Mouse (Mus musculus): Measurements from ENCODE around the gene Vps35l.

Vps35l gene

DNA sequence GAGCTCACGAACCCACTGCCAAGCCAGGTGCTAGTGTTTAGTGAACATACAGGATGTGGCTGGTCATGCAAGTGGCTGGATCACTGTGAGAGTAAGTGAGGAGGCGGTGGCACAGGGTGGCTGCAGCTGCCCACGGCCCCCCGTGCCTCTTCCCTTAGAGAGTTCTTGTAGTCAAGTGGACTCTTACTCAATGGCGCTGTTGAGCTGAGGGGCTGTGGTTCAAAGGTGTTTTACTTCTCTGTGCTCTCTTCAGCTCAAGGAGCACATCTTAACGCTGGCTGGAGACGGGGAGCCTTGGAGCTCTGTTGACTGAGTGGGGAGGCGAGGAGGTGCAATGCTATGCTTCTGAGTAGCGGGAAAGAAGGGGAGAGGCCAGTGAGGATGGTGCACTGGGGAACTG, 16.1 kb upstream of the Vps35l start:
- Histone ChIP-seq H3K4me3 (replicated peaks; ENCODE audit: low read length) (no peak overlapping the region), H3K27me3 (ENCODE audit: insufficient read depth, low read length) (no peaks in the 10 kb centered on the region), H3K9me3 (ENCODE audit: low read length) (no peaks in the 10 kb centered on the region), H3K4me1 (replicated peaks; ENCODE audit: low read depth, low read length) (peaks cover 32% of the 10 kb centered on the region), H3K36me3 (ENCODE audit: insufficient read depth, low read length) (peaks cover 81% of the 10 kb centered on the region)
- TF ChIP-seq POU5F1 (IDR thresholded peaks at IDR 0.05; ENCODE audit: borderline replicate concordance, low read length) (no peak), CTCF (conservative IDR thresholded peaks at IDR 0.05; ENCODE audit: low read length) (no peak), NANOG (IDR thresholded peaks at IDR 0.05; ENCODE audit: borderline replicate concordance, low read length) (no peak)

DNA sequence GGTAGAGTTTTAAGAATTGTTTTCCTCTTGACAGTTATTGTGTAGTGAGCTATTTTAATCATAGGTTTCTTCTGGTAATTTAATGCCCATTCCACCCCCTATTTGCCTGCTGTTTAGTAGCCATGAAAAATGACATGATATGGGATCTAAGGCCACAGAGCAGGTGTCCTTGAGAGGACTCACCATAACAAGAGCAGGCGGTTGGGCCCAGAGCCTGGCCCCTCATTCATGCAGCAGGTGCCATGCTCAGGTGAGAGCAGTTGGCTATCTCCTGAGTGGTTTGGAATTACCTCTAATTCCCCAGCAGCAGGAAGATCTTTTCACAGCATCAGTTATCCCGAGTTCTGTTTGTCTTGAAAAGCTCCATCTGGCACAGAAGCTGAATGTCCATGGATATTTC, 14.6 kb upstream of the Vps35l start:
- H3K4me1 ChIP-seq (replicated peaks; ENCODE audit: low read depth, low read length): peaks cover 32% of the 10 kb centered on the region
- no peaks in the 10 kb centered on the region for H3K27me3 ChIP-seq (ENCODE audit: insufficient read depth, low read length)
- no peaks in the 10 kb centered on the region for H3K9me3 ChIP-seq (ENCODE audit: low read length)
- peaks cover 81% of the 10 kb centered on the region for H3K36me3 ChIP-seq (ENCODE audit: insufficient read depth, low read length)
- no peak for TF ChIP-seq CTCF (conservative IDR thresholded peaks at IDR 0.05; ENCODE audit: low read length)
- no peak for TF ChIP-seq NANOG (IDR thresholded peaks at IDR 0.05; ENCODE audit: borderline replicate concordance, low read length)
- TF ChIP-seq POU5F1 (IDR thresholded peaks at IDR 0.05; ENCODE audit: borderline replicate concordance, low read length): no peak
- no peak overlapping the region for H3K4me3 ChIP-seq (replicated peaks; ENCODE audit: low read length)

DNA sequence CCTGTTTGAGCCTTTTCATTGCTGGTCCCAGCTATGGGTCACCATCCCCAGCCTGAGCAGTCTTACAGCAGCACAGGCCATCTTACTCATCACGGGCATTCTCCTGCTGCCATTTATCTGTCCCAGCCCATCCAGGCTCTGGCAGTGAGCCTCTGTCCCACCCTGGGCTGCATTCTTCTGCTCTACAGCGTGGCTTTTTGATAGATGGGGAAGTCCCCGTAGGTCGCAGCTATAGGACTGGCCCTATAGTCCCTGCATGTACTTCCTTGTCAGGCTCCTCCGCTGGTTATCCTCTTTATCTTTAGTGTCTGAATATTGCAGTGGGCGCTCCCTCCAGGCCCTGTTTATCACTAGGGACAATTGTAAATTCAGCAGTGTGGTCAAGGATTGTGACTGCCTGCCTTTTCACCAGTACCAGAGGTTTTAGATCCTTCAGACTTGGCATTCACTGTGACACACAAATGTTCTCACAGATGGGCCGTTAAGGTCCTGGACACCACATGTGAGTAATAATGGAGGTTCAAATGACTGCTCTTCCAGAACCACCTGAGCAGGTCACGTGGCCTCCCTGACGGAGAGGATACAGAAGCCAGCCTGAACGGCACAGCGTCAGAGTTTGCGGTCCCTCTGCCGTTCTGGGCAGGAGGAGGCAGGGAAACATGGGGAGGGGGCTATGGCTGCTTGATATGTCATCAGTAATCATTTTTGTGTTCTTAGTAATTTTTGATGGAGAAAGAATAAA, 11.0 kb upstream of the Vps35l start:
- H3K36me3 ChIP-seq (ENCODE audit: insufficient read depth, low read length): peaks cover 88% of the 10 kb centered on the region
- H3K9me3 ChIP-seq (ENCODE audit: low read length): no peaks in the 10 kb centered on the region
- H3K4me3 ChIP-seq (replicated peaks; ENCODE audit: low read length): no peak overlapping the region
- H3K27me3 ChIP-seq (ENCODE audit: insufficient read depth, low read length): no peaks in the 10 kb centered on the region
- TF ChIP-seq CTCF (conservative IDR thresholded peaks at IDR 0.05; ENCODE audit: low read length) (no peak), POU5F1 (IDR thresholded peaks at IDR 0.05; ENCODE audit: borderline replicate concordance, low read length) (no peak), NANOG (IDR thresholded peaks at IDR 0.05; ENCODE audit: borderline replicate concordance, low read length) (no peak)
- peaks cover 13% of the 10 kb centered on the region for H3K4me1 ChIP-seq (replicated peaks; ENCODE audit: low read depth, low read length)

DNA sequence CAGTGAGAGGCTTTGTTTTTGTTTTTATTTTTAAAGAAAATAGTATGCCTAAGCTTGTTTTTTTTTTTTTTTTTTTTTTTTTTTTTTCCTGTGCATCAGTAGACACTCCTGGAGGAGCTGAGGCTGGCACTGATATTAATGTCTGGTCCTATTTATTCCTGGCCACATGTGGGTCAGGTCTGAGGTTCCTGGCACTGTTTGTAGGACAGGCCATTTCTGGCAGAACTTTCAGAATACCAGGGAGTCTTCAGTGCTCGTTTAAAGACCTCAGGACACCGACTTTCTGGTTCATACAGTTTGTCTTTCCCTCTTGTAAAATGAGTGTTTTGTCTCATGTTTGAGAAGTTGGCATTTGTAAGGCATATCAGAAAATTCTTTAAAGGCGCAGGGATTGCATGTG, 8.2 kb upstream of the Vps35l start:
- H3K4me3 ChIP-seq (replicated peaks; ENCODE audit: low read length): no peak overlapping the region
- no peaks in the 10 kb centered on the region for H3K9me3 ChIP-seq (ENCODE audit: low read length)
- TF ChIP-seq CTCF (conservative IDR thresholded peaks at IDR 0.05; ENCODE audit: low read length) (no peak), NANOG (IDR thresholded peaks at IDR 0.05; ENCODE audit: borderline replicate concordance, low read length) (no peak), POU5F1 (IDR thresholded peaks at IDR 0.05; ENCODE audit: borderline replicate concordance, low read length) (no peak)
- H3K27me3 ChIP-seq (ENCODE audit: insufficient read depth, low read length): no peaks in the 10 kb centered on the region
- H3K4me1 ChIP-seq (replicated peaks; ENCODE audit: low read depth, low read length): peaks cover 8% of the 10 kb centered on the region
- H3K36me3 ChIP-seq (ENCODE audit: insufficient read depth, low read length): peaks cover 70% of the 10 kb centered on the region

DNA sequence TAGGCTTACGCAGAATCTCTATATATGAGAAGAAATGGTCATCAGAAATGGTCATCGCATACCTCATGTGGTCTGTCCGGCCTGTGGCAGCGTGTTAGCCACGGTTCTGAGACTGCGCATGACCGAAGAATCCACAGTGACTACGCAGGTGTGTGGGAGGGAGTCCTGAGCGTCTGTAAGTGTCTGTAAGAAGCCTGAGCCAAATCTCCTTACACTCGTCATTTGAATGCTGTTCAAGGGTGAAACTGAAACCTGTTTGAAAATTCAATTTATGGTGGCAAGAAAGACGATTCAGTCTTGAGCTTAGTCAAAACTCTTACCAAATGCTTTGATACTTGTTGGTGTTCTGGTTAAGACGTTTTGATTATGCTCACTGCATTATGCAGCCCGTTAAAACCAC, 6.8 kb upstream of the Vps35l start:
- Histone ChIP-seq H3K27me3 (ENCODE audit: insufficient read depth, low read length) (no peaks in the 10 kb centered on the region), H3K9me3 (ENCODE audit: low read length) (no peaks in the 10 kb centered on the region), H3K36me3 (ENCODE audit: insufficient read depth, low read length) (peaks cover 60% of the 10 kb centered on the region), H3K4me1 (replicated peaks; ENCODE audit: low read depth, low read length) (no peaks in the 10 kb centered on the region), H3K4me3 (replicated peaks; ENCODE audit: low read length) (no peak overlapping the region)
- TF ChIP-seq CTCF (conservative IDR thresholded peaks at IDR 0.05; ENCODE audit: low read length) (no peak), NANOG (IDR thresholded peaks at IDR 0.05; ENCODE audit: borderline replicate concordance, low read length) (no peak), POU5F1 (IDR thresholded peaks at IDR 0.05; ENCODE audit: borderline replicate concordance, low read length) (no peak)

DNA sequence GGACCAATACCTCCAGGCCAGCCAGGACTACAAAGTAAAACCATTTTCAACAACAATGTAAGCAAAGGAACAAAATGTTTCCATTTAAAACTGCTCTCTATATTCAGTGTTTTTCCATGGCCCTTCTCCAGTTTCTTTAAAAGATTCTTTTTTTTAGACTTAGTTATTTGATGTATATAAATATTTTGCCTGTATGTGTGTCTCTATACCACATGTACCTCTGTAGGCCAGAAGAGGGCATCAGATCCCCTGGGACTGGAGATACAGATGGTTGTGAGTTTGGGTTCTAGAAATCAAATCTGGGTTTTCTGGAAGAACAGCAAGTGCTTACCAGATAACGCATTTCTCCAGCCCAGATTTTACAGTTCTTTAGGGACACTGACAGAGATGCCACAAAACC, 1.3 kb upstream of the Vps35l start:
- H3K4me1 ChIP-seq (replicated peaks; ENCODE audit: low read depth, low read length): peaks cover 21% of the 10 kb centered on the region
- H3K9me3 ChIP-seq (ENCODE audit: low read length): no peaks in the 10 kb centered on the region
- no peaks in the 10 kb centered on the region for H3K27me3 ChIP-seq (ENCODE audit: insufficient read depth, low read length)
- peaks cover 12% of the 10 kb centered on the region for H3K36me3 ChIP-seq (ENCODE audit: insufficient read depth, low read length)
- H3K4me3 ChIP-seq (replicated peaks; ENCODE audit: low read length): no peak overlapping the region
- TF ChIP-seq POU5F1 (IDR thresholded peaks at IDR 0.05; ENCODE audit: borderline replicate concordance, low read length) (no peak), CTCF (conservative IDR thresholded peaks at IDR 0.05; ENCODE audit: low read length) (peak; percentile 44)

DNA sequence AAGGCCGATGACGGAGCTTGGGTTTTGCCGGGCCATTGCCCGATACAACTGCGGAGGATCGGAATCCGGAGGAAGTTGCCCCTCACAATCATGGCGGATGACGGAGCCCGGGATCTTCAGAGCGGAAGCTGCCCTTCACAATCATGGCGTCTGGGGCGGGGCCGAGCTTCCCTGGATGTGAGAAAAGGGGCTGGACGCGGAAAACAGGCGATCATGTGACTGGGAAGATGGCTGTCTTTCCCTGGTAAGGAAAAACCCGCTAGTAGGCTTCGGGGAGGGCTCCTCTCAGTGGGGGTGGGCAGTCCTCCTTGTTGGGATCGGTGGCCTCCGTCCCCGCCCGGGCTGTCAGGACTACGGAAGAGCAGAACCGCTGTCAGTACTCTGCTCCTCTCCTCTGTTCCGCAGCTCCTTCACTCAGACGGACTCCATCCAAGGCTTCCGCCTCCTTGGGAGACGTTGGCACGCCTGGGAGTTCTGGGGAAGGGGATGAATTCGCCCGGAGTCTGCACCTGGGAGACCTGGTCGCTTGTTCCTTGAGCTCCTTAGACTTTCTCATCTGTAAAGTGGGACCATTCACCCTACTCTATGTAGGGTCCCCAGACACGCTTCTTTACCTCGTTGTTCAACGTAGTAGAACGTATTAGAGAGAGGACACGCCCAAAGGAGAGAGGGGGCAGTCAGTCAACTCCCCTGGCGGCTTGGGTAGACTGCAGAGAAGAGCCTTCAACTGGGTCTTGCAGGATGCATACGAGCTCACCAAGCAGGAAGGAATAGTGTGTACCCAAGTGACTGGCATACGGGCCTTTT, 709 bp downstream of the Vps35l start:
- H3K36me3 ChIP-seq (ENCODE audit: insufficient read depth, low read length): peaks cover 4% of the 10 kb centered on the region; the same call in 1 of the 2 replicates
- H3K9me3 ChIP-seq (ENCODE audit: low read length): no peaks in the 10 kb centered on the region
- peaks cover 22% of the 10 kb centered on the region for H3K4me1 ChIP-seq (replicated peaks; ENCODE audit: low read depth, low read length)
- no peaks in the 10 kb centered on the region for H3K27me3 ChIP-seq (ENCODE audit: insufficient read depth, low read length)
- H3K4me3 ChIP-seq (replicated peaks; ENCODE audit: low read length): peak overlapping the region; percentile 85
- no peak for TF ChIP-seq POU5F1 (IDR thresholded peaks at IDR 0.05; ENCODE audit: borderline replicate concordance, low read length)
- no peak for TF ChIP-seq NANOG (IDR thresholded peaks at IDR 0.05; ENCODE audit: borderline replicate concordance, low read length)
- no peak for TF ChIP-seq CTCF (conservative IDR thresholded peaks at IDR 0.05; ENCODE audit: low read length)

DNA sequence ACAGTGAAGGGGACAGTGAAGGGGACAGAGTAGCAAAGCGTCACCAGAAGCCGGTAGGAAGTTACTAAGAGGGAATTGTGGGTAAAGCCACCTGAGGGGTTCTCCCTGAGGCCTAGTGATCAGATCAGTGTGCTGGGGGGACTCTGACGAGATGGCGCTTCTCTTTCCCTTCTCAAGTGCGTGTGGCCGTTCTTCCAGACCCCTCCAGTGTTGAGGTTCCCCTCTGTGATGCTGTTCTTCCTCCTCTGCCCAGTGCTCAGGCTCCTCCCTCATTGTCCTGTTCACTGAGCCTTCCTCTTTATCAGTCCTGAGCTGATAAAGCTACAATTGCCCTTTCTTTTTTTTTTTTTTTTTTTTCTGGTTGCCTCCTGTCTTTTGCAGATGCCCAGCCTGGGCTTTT, 2.3 kb downstream of the Vps35l start:
- no peak for TF ChIP-seq CTCF (conservative IDR thresholded peaks at IDR 0.05; ENCODE audit: low read length)
- no peak for TF ChIP-seq POU5F1 (IDR thresholded peaks at IDR 0.05; ENCODE audit: borderline replicate concordance, low read length)
- no peak for TF ChIP-seq NANOG (IDR thresholded peaks at IDR 0.05; ENCODE audit: borderline replicate concordance, low read length)
- Histone ChIP-seq H3K4me1 (replicated peaks; ENCODE audit: low read depth, low read length) (peaks cover 36% of the 10 kb centered on the region), H3K27me3 (ENCODE audit: insufficient read depth, low read length) (no peaks in the 10 kb centered on the region), H3K36me3 (ENCODE audit: insufficient read depth, low read length) (peaks cover 17% of the 10 kb centered on the region), H3K4me3 (replicated peaks; ENCODE audit: low read length) (no peak overlapping the region), H3K9me3 (ENCODE audit: low read length) (no peaks in the 10 kb centered on the region)

Data from E14TG2a.4 (cell line).